Mouse (Mus musculus) embryonic stem cell, embryonic (primary cell): Measurements from ENCODE around the gene Tbc1d19.

Experiments used
- CTCF ChIA-PET, 4 experiments: fragments of 300-600 bp in 2 of 4; fragments of 350-600 bp in 2 of 4; sonication (Branson Sonifier 250); formaldehyde crosslinking; loops; one replicate each; lab custom pipeline; 2022; ENCODE audit warnings: inconsistent platforms in 2 of 4; lab: Charles Lee
- POLR2A ChIA-PET, 4 experiments: fragments of 300-600 bp in 2 of 4; fragments of 350-600 bp in 2 of 4; sonication (Branson Sonifier 250); formaldehyde crosslinking; loops; one replicate each; lab custom pipeline; 2022; ENCODE audit warnings: antibody characterized with exemption in 4 of 4, inconsistent platforms in 1 of 4; lab: Charles Lee

Gene Tbc1d19

GRCm38 (mm10) chr5:53942332-53942731, 132.9 kb downstream of the Tbc1d19 start:
- ChIA-PET POLR2A (interaction anchor here in 1 of 4 experiments (1.0 kb wide), 1 partner anchor 56 kb away, joined by 3 read pairs; the partner anchor contains the start of gene Stim2), CTCF (no interaction called here)

- CTCF ChIA-PET: no interaction called here
- POLR2A ChIA-PET: interaction anchor here in 1 of 4 experiments (1.0 to 1.8 kb wide), 2 partner anchors 54 to 55 kb away, joined by 3 to 4 read pairs; partner anchors contain the start of gene Stim2
These were observed 134.0 kb downstream of the Tbc1d19 start for GRCm38 (mm10) chr5:53943321-53943857.

- CTCF ChIA-PET: no interaction called here
- POLR2A ChIA-PET: interaction anchor here in 1 of 4 experiments (0.9 kb wide), 1 partner anchor 14 kb away, joined by 3 read pairs; no protein-coding TSS in a partner anchor
These were observed 137.3 kb downstream of the Tbc1d19 start for GRCm38 (mm10) chr5:53946747-53947146.

- ChIA-PET CTCF (no interaction called here), POLR2A (interaction anchor here in 1 of 4 experiments (0.6 to 0.9 kb wide), 2 partner anchors 13 to 750 kb away, joined by 3 read pairs; no protein-coding TSS in a partner anchor)
These were observed 138.3 kb downstream of the Tbc1d19 start for GRCm38 (mm10) chr5:53947549-53948183.

GRCm38 (mm10) chr5:53948606-53949266, 139.3 kb downstream of the Tbc1d19 start:
- ChIA-PET CTCF (no interaction called here), POLR2A (interaction anchor here in 1 of 4 experiments (1.0 kb wide), 1 partner anchor 9 kb away, joined by 3 read pairs; no protein-coding TSS in a partner anchor)

- ChIA-PET CTCF (no interaction called here), POLR2A (no interaction called here)
These were observed 140.8 kb downstream of the Tbc1d19 start for GRCm38 (mm10) chr5:53950189-53950588.

GRCm38 (mm10) chr5:53953216-53953615, 143.8 kb downstream of the Tbc1d19 start:
- ChIA-PET CTCF (no interaction called here), POLR2A (no interaction called here)
